Mouse (Mus musculus) CH12.LX (cell line): ENCODE measurements around the gene Nfe2l2. TPM values are rescaled to one million over a fixed set of nuclear protein-coding genes. Genes with fewer than 3 reads are reported as not detected.

ENCODE experiments used
- DNase-seq: peaks from one replicate; pipeline ENCODE4 v3.0.0-alpha.2; 2013; ENCODE audit errors: extremely low read depth
- H3K27ac ChIP-seq: 2 replicates; pipeline ENCODE4 v1.5.1; 2012; ENCODE audit warnings: low read depth, mild to moderate bottlenecking, control low read depth, moderate library complexity; ENCODE audit not compliant: insufficient read depth
- H3K27me3 ChIP-seq: replicated peaks from 2 replicates; pipeline ENCODE3; 2012; ENCODE audit warnings: inconsistent platforms
- H3K36me3 ChIP-seq, 2 experiments: replicated peaks in 1 of 2; 2 replicates each; pipeline versions ENCODE3 to v1.6.1; 2012; ENCODE audit warnings: inconsistent platforms in 1 of 2, low read length in 1 of 2, mild to moderate bottlenecking in 1 of 2, mixed read lengths in 1 of 2, moderate library complexity in 1 of 2; ENCODE audit not compliant: control insufficient read depth in 1 of 2, insufficient read depth in 1 of 2
- H3K4me1 ChIP-seq, 2 experiments: 2 replicates each; pipeline ENCODE4 v1.6.1; 2012; ENCODE audit warnings: inconsistent platforms in 1 of 2, moderate library complexity in 1 of 2; ENCODE audit not compliant: insufficient read depth in 2 of 2, control insufficient read depth in 1 of 2
- H3K4me2 ChIP-seq: 2 replicates; pipeline ENCODE4 v1.6.1; 2012; ENCODE audit warnings: low read depth, mild to moderate bottlenecking, control low read depth; ENCODE audit not compliant: poor library complexity, insufficient read depth, severe bottlenecking
- H3K4me3 ChIP-seq, 3 experiments: fragments of 150-350 bp in 1 of 3; sonication (generic) in 1 of 3; replicated peaks in 1 of 3; 2 replicates each; pipeline versions ENCODE3 to v1.5.1; 2011 to 2012; ENCODE audit warnings: low read depth in 2 of 3, low read length in 2 of 3, mild to moderate bottlenecking in 2 of 3, moderate library complexity in 2 of 3, control low read depth in 1 of 3, improper control_type of control experiment in 1 of 3, inconsistent platforms in 1 of 3, mixed read lengths in 1 of 3; ENCODE audit not compliant: poor library complexity in 1 of 3
- H3K79me2 ChIP-seq: replicated peaks from 2 replicates; pipeline ENCODE4 v1.6.1; 2012; ENCODE audit warnings: mild to moderate bottlenecking, moderate library complexity; ENCODE audit not compliant: control insufficient read depth, poor library complexity, insufficient read depth, severe bottlenecking; ENCODE audit errors: extremely low read depth
- H3K9ac ChIP-seq: 2 replicates; pipeline ENCODE4 v1.6.1; 2012; ENCODE audit warnings: low read depth, mild to moderate bottlenecking, control low read depth, moderate library complexity; ENCODE audit not compliant: insufficient read depth
- H3K9me3 ChIP-seq: replicated peaks from 2 replicates; pipeline ENCODE3; 2012; ENCODE audit warnings: low read length, inconsistent platforms, mixed read lengths
- BHLHE40 ChIP-seq: IDR thresholded peaks from 2 replicates; pipeline ENCODE4 v1.6.1; 2011; ENCODE audit warnings: mild to moderate bottlenecking, low read depth, low read length, improper control_type of control experiment
- CHD1 ChIP-seq: IDR thresholded peaks from 2 replicates; pipeline ENCODE4 v1.6.1; 2012; ENCODE audit warnings: low read depth, low read length, improper control_type of control experiment, inconsistent platforms
- CTCF ChIP-seq, 2 experiments: IDR thresholded peaks in 1 of 2; conservative IDR thresholded peaks in 1 of 2; 2 replicates each; pipeline ENCODE4 v1.5.1; 2011 to 2012; ENCODE audit warnings: low read depth in 2 of 2, low read length in 2 of 2, improper control_type of control experiment in 1 of 2, inconsistent platforms in 1 of 2, mild to moderate bottlenecking in 1 of 2, moderate library complexity in 1 of 2
- E2F4 ChIP-seq: IDR thresholded peaks from 2 replicates; pipeline ENCODE4 v1.6.1; 2011; ENCODE audit warnings: low read depth, low read length, improper control_type of control experiment; ENCODE audit not compliant: insufficient replicate concordance
- GABPA ChIP-seq: IDR thresholded peaks from 2 replicates; pipeline ENCODE4 v1.6.1; 2012; ENCODE audit warnings: low read depth, low read length, improper control_type of control experiment, inconsistent platforms; ENCODE audit not compliant: insufficient replicate concordance
- JUN ChIP-seq: IDR thresholded peaks from 2 replicates; pipeline ENCODE4 v1.6.1; 2011; ENCODE audit warnings: low read depth, mild to moderate bottlenecking, low read length, improper control_type of control experiment, moderate library complexity; ENCODE audit not compliant: insufficient read depth
- JUND ChIP-seq: conservative IDR thresholded peaks from 2 replicates; pipeline ENCODE4 v1.6.1; 2011; ENCODE audit warnings: low read depth, low read length, improper control_type of control experiment
- KAT2A ChIP-seq: IDR thresholded peaks from 2 replicates; pipeline ENCODE4 v1.6.1; 2012; ENCODE audit warnings: low read length, improper control_type of control experiment, inconsistent platforms; ENCODE audit not compliant: insufficient replicate concordance
- MAFK ChIP-seq: IDR thresholded peaks from 2 replicates; pipeline ENCODE4 v1.6.1; 2011; ENCODE audit warnings: low read length, improper control_type of control experiment; ENCODE audit not compliant: insufficient replicate concordance
- MAX ChIP-seq: IDR thresholded peaks from 2 replicates; pipeline ENCODE4 v1.6.1; 2011; ENCODE audit warnings: low read length, improper control_type of control experiment
- MAZ ChIP-seq: IDR thresholded peaks from 2 replicates; pipeline ENCODE4 v1.6.1; 2012; ENCODE audit warnings: low read depth, mild to moderate bottlenecking, inconsistent platforms, low read length, improper control_type of control experiment, moderate library complexity
- MEF2A ChIP-seq: IDR thresholded peaks from 2 replicates; pipeline ENCODE4 v1.6.1; 2014; ENCODE audit warnings: low read depth, mild to moderate bottlenecking, inconsistent platforms, low read length, improper control_type of control experiment, borderline replicate concordance
- NELFE ChIP-seq: IDR thresholded peaks from 2 replicates; pipeline ENCODE4 v1.6.1; 2011; ENCODE audit warnings: low read depth, low read length, improper control_type of control experiment
- NRF1 ChIP-seq: IDR thresholded peaks from 2 replicates; pipeline ENCODE4 v1.6.1; 2014; ENCODE audit warnings: low read depth, mild to moderate bottlenecking, inconsistent platforms, low read length, improper control_type of control experiment, moderate library complexity
- POLR2A ChIP-seq: IDR thresholded peaks from 2 replicates; pipeline ENCODE4 v1.6.1; 2011; ENCODE audit warnings: low read depth, mild to moderate bottlenecking, improper control_type of control experiment, low read length
- POLR2AphosphoS2 ChIP-seq: IDR thresholded peaks from 2 replicates; pipeline ENCODE4 v1.6.1; 2011; ENCODE audit warnings: low read depth, low read length, improper control_type of control experiment
- RAD21 ChIP-seq: IDR thresholded peaks from 2 replicates; pipeline ENCODE4 v1.6.1; 2011; ENCODE audit warnings: low read depth, mild to moderate bottlenecking, low read length, improper control_type of control experiment, moderate library complexity
- RCOR1 ChIP-seq: conservative IDR thresholded peaks from 2 replicates; pipeline ENCODE4 v1.6.1; 2012; ENCODE audit warnings: low read depth, mild to moderate bottlenecking, inconsistent platforms, low read length, improper control_type of control experiment
- SMC3 ChIP-seq: IDR thresholded peaks from 2 replicates; pipeline ENCODE4 v1.6.1; 2011; ENCODE audit warnings: low read depth, low read length, improper control_type of control experiment
- TBP ChIP-seq: conservative IDR thresholded peaks from 2 replicates; pipeline ENCODE4 v1.6.1; 2011; ENCODE audit warnings: low read depth, low read length, improper control_type of control experiment
- TCF12 ChIP-seq: IDR thresholded peaks from 2 replicates; pipeline ENCODE4 v1.6.1; 2014; ENCODE audit warnings: low read depth, mild to moderate bottlenecking, inconsistent platforms, low read length, improper control_type of control experiment
- UBTF ChIP-seq: IDR thresholded peaks from 2 replicates; pipeline ENCODE4 v1.6.1; 2012; ENCODE audit warnings: low read depth, mild to moderate bottlenecking, inconsistent platforms, low read length, improper control_type of control experiment, moderate library complexity
- ZKSCAN1 ChIP-seq: IDR thresholded peaks from 2 replicates; pipeline ENCODE4 v1.6.1; 2012; ENCODE audit warnings: low read depth, inconsistent platforms, low read length, improper control_type of control experiment, borderline replicate concordance
- ZMIZ1 ChIP-seq: IDR thresholded peaks from 2 replicates; pipeline ENCODE4 v1.6.1; 2012; ENCODE audit warnings: low read depth, mild to moderate bottlenecking, inconsistent platforms, low read length, improper control_type of control experiment
- ZNF384 ChIP-seq: IDR thresholded peaks from 2 replicates; pipeline ENCODE4 v1.6.1; 2012; ENCODE audit warnings: low read depth, low read length, improper control_type of control experiment, inconsistent platforms
- dilution Hi-C: fragments of 300-500 bp; cut with MboI; formaldehyde crosslinking; loops from 2 replicates; pipeline ENCODE4 v1.14.3; 2020; ENCODE audit warnings: low sequenced_read_pairs; ENCODE audit not compliant: extremely low pct_unique_long_range_greater_than_20kb, extremely low pct_ligation_motif_present
- in situ Hi-C: fragments of 300-500 bp; cut with MboI; formaldehyde crosslinking; loops from 3 replicates; pipeline ENCODE4 v1.14.3; 2019; ENCODE audit warnings: low sequenced_read_pairs, low pct_ligation_motif_present, low pct_unique_long_range_greater_than_20kb, mixed read lengths
- polyA plus RNA-seq: library from polyadenylated mRNA; unstranded; fragments of >175 nt; gene quantifications from 2 replicates; pipeline ENCODE4 v1.2.1, GENCODE M21; 2012; ENCODE audit warnings: low read depth; ENCODE audit not compliant: insufficient read length
- total RNA-seq, 2 experiments: library from RNA; depleted of rRNA; stranded (reverse); fragments of 300-350 nt in 1 of 2; fragments of >200 nt in 1 of 2; gene quantifications; 2 replicates each; pipeline ENCODE4 v1.2.3; 2012 to 2014

Gene Nfe2l2
- total and polyA plus RNA-seq, 3 experiments, result 11.6 to 32.6 (median 21.7) TPM

DNA sequence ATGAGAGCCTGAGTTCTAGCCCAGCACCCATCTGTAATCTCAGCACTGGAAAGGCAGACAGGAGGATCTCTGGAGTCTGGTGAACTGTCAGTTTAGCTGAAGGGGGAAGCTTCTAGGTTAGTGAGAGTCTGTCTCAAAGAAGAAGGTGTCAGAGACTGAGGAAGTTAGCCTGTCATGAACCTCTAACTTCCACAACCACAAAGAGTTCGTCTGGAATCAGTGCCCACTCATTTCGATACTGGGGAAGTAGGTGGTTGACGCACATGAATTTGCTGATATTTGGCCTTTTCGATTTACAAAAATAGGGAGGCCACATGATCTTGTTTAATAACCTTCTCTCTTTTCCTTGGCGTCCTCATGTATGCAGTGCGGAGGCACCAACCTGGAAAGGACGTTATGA lies 28.7 kb upstream of the Nfe2l2 start:
- H3K4me1 ChIP-seq, result peaks cover 12 to 29% of the 10 kb centered on the region in 2 experiments
- no peaks in the 10 kb centered on the region for H3K79me2 ChIP-seq
- in situ Hi-C loops (no loop called here), dilution Hi-C loops (no loop called here)
- H3K27me3 ChIP-seq, result no peaks in the 10 kb centered on the region
- TF ChIP-seq MAX (no peak), JUND (no peak), POLR2AphosphoS2 (no peak), KAT2A (no peak), SMC3 (no peak), NRF1 (no peak), E2F4 (no peak), RAD21 (no peak), MAZ (no peak), RCOR1 (no peak), CTCF (conservative IDR thresholded peaks at IDR 0.05 in 1 of 2, IDR thresholded peaks at IDR 0.05 in 1 of 2; ENCODE audit: low read depth in 2 of 2, low read length in 2 of 2) (no peak), CHD1 (no peak), UBTF (no peak), ZNF384 (no peak), NELFE (no peak)
- no peak for DNase-seq
- H3K4me3 ChIP-seq, result no peak overlapping the region
- no peak overlapping the region for H3K4me2 ChIP-seq
- H3K27ac ChIP-seq, result no peak overlapping the region
- H3K9ac ChIP-seq, result no peak overlapping the region
- no peaks in the 10 kb centered on the region for H3K36me3 ChIP-seq
- no peaks in the 10 kb centered on the region for H3K9me3 ChIP-seq

GRCm38 (mm10) chr2:75731929-75732328 lies 27.5 kb upstream of the Nfe2l2 start:
- no peak overlapping the region for H3K9ac ChIP-seq
- no peaks in the 10 kb centered on the region for H3K36me3 ChIP-seq
- H3K4me3 ChIP-seq, result no peak overlapping the region
- H3K27me3 ChIP-seq, result no peaks in the 10 kb centered on the region
- H3K9me3 ChIP-seq, result no peaks in the 10 kb centered on the region
- dilution Hi-C loops, result no loop called here
- peaks cover 12 to 25% of the 10 kb centered on the region in 2 experiments for H3K4me1 ChIP-seq
- in situ Hi-C loops, result no loop called here
- peak overlapping the region; percentile 8; the same call in 1 of the 2 replicates for H3K27ac ChIP-seq
- TF ChIP-seq ZMIZ1 (no peak), JUN (no peak), ZKSCAN1 (no peak), MAFK (no peak), GABPA (no peak), UBTF (no peak), TBP (no peak), POLR2A (no peak), MEF2A (no peak), BHLHE40 (no peak), MAZ (no peak), KAT2A (no peak), TCF12 (no peak)
- H3K79me2 ChIP-seq, result no peaks in the 10 kb centered on the region
- H3K4me2 ChIP-seq, result no peak overlapping the region
- DNase-seq, result no peak
